ENCODE assay signal across 25 mouse cellular contexts in the genomic region with DNA sequence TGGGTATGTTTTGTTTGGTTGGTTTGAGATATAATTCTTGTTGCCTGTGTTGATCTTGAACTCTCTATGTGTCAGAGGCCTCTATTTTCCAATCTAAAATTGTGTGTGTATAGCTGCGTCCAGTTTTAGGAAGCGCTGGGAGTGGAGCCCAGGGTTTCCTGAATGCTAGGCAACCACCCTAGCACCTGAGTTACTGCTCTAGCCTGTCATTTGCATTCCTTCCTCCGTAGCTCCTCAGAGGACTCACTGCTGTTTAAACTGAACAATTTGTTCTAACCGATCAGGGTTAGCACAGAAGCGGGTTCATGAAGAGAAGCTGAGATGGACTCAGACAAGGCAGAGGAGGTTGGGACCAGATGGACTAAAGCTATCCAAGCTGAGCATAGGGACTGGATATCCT.
"Had no signal": no experiment of that assay in that cellular context is flagged by ENCODE, and none has a peak within 500 bp of the region (broad histone marks: within the 10 kb centered on the region; RNA-seq: fewer than 3 reads in every experiment).

No protein-coding gene starts in this region.

- H3K4me1 ChIP-seq: heart, embryonic 13.5 days; limb, embryonic 13.5 days; limb, embryonic 15.5 days had no signal

- H3K36me3 ChIP-seq: heart, embryonic 13.5 days; heart, embryonic 15.5 days; hindbrain, embryonic 13.5 days; hindbrain, embryonic 15.5 days; kidney, embryonic 15.5 days; limb, embryonic 13.5 days; limb, embryonic 15.5 days had no signal

- H3K9ac ChIP-seq: heart, embryonic 13.5 days; heart, embryonic 15.5 days; hindbrain, embryonic 13.5 days; hindbrain, embryonic 15.5 days; kidney, embryonic 15.5 days; limb, embryonic 13.5 days; limb, embryonic 15.5 days had no signal

- H3K27me3 ChIP-seq: hindbrain, embryonic 13.5 days; hindbrain, embryonic 15.5 days; kidney, embryonic 15.5 days had no signal

- H3K4me2 ChIP-seq: heart, embryonic 11.5 days; heart, embryonic 13.5 days; heart, embryonic 15.5 days; hindbrain, embryonic 13.5 days; hindbrain, embryonic 15.5 days; kidney, embryonic 15.5 days; limb, embryonic 13.5 days; limb, embryonic 15.5 days had no signal

- DNase-seq: gastrocnemius, adult 2 months; gastrocnemius, postnatal 10 days; gastrocnemius, postnatal 25 days; heart, adult 18-20 months; heart, postnatal 14 days; heart, postnatal 36 days; kidney, adult 11 months; kidney, adult 2 months; kidney, adult 9 months; kidney, postnatal 14 days; kidney, postnatal 36 days; layer of hippocampus, adult 9-11 months; layer of hippocampus, postnatal 36 days; left cerebral cortex, postnatal 4 days had no signal

- ATAC-seq: hindbrain, postnatal 0 days; intestine, embryonic 16.5 days had no signal

- H3K4me3 ChIP-seq: gastrocnemius, adult 2 months; heart, embryonic 13.5 days; heart, embryonic 15.5 days; hindbrain, embryonic 13.5 days; hindbrain, embryonic 15.5 days; kidney, embryonic 15.5 days; limb, embryonic 13.5 days; limb, embryonic 15.5 days had no signal

- H3K9me3 ChIP-seq: heart, embryonic 15.5 days; hindbrain, embryonic 15.5 days; kidney, embryonic 15.5 days; limb, embryonic 15.5 days had no signal

- H3K27ac ChIP-seq: gastrocnemius, adult 2 months; heart, embryonic 13.5 days; heart, embryonic 15.5 days; hindbrain, embryonic 13.5 days; hindbrain, embryonic 15.5 days; hindbrain, postnatal 0 days; kidney, embryonic 15.5 days; kidney, postnatal 0 days; limb, embryonic 13.5 days; limb, embryonic 15.5 days had no signal
